Mouse (Mus musculus) kidney, adult 18-20 months (tissue): Measurements from ENCODE around the gene Ceacam13.
"Not testable (repeated sequence)": the region's sequence is repeated elsewhere in the genome, so short reads cannot be mapped to it uniquely, and the experiment has no call there.

Source experiments
- DNase-seq: peaks from one replicate; pipeline ENCODE4 v3.0.0; 2021

Ceacam13 gene

DNA sequence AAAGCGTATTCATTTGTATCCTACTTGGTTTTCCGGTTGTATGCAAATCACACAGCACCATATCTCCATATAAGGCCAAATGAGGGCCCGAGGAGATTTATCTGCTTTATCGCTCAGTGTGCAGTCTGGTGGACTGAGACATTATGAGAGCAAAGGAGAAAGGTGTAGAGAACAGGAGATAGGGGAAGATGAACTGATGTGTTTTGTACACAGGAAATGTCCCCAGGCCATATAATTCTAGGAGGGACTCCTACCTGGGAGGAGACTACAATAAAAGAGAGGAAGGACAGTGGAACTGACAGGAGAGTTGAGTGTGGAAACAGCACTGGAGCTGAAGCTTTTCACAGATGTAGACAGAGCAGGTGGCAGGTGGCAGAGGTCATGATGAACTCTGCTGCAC lies at the start of gene Ceacam13:
Gene Ceacam13, plus strand, starts transcription at position 301 of the 400 bp plus-strand sequence.
- no peak for DNase-seq

- DNase-seq, result no peak
Observed at GRCm38 (mm10) chr7:17971824-17972223, 37.9 kb upstream of the Ceacam13 start, which contains the start of gene Ceacam11. Gene Ceacam11 (plus strand): TSS chr7:17972124.

- not testable (repeated sequence) for DNase-seq
Observed at GRCm38 (mm10) chr7:18001131-18001530, 8.6 kb upstream of the Ceacam13 start.

- no peak for DNase-seq
Observed at GRCm38 (mm10) chr7:18065629-18066028, 55.9 kb downstream of the Ceacam13 start, which contains the start of gene Ceacam12. Gene Ceacam12 (plus strand): TSS chr7:18065929.
